Mouse (Mus musculus) CD8-positive naive resting alpha-beta T cell, adult 57 days (primary cell): ENCODE data around the gene 2010106E10Rik. TPM values are rescaled to one million over a fixed set of nuclear protein-coding genes. Genes with fewer than 3 reads are reported as not detected.

Experiments
- total RNA-seq: library from RNA; stranded (reverse); gene quantifications from one replicate; pipeline ENCODE4 v1.2.4, GENCODE M21; 2023

Gene 2010106E10Rik
- not detected for total RNA-seq

DNA sequence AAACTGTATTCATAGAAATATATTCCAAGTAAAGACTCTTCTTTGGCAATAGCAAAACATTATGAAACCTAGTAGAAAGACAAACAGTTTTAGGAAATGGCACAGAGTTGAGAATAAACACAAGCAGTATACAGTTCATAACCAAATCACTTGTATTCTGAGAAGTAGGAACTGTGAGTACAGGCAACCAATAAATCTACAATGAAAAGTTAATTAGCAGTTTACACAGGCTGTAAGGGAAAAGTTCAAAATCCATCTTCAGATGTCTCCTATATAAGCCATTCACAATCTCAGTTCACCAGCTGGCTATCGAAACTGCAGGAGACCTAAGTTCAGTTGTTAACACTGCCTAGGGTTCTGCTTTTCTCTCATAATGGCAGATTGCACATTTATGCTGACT, at the start of gene 2010106E10Rik:
Gene 2010106E10Rik, plus strand, starts transcription at position 301 of the 400 bp plus-strand sequence.

DNA sequence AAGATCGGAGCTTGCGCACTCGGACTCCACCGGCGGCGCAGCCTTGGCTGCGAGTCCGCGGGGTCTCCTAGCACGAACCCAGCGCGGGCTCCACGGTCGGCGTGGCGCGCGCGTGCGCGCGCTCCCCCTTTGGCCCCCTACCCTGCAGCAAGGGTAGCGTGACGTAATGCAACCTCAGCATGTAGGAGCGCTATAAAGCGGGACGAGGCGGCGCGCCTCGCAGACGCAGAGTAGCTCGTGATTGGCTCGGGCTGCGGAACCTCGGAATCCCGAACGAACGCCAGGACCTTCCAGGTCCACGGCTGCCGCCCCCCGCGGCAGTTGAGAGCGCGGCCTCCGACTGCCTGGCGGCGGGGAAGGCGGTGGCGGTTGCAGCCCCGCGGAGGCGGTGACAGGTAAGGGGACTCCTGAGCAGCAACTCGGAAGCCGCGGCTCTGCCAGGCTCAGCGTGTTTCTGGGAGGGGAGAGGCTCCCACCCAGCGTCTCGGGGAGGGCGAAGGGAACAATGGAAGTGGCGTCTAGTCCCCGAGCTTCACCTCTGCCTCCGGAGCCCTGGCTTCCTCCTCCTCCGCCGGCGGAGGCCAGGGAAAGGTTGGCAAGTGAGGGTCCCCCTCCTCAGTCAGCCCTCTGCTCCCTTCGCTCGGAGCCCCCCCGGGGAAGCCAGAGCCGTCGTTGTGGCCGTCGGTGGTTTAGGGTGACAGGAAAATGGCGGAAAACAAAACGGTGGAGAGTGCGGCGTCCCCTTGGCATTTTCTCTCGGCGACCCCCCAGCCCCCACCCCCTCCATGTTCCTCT, 105.6 kb downstream of the 2010106E10Rik start, which contains the start of gene Zfp711:
Gene Zfp711, plus strand, starts transcription at position 16 of the 795 bp plus-strand sequence.

Other genes with a start within 250 kb of the 2010106E10Rik start
- gene Apool, start 183.9 kb upstream of the 2010106E10Rik start, total RNA-seq: 14.1 TPM
- gene Satl1, start 88.5 kb upstream of the 2010106E10Rik start, total RNA-seq: not detected
- not detected for gene Zfp711, start 105.3 kb downstream of the 2010106E10Rik start, total RNA-seq
- gene Pof1b, start 203.4 kb downstream of the 2010106E10Rik start, total RNA-seq: not detected